Mouse (Mus musculus) heart, postnatal 0 days (tissue): ENCODE measurements around the gene Myl3. TPM values are rescaled to one million over a fixed set of nuclear protein-coding genes. Genes with fewer than 3 reads are reported as not detected.

Experiments
- ATAC-seq: fragments of 200-750 bp; cut with Nextera tagmentation; 2 replicates; pipeline ENCODE4 v1.8.0; 2017; ENCODE audit warnings: low read depth, moderate number of reproducible peaks, moderate library complexity; ENCODE audit not compliant: insufficient read depth
- DNase-seq: peaks from one replicate; pipeline ENCODE4 v3.0.0-alpha.2; 2016; ENCODE audit warnings: low spot score
- H3K27ac ChIP-seq: fragments of 300-500 bp; sonication (generic); 2 replicates; pipeline ENCODE4 v1.5.1; 2014; ENCODE audit warnings: low read depth, mild to moderate bottlenecking
- H3K27me3 ChIP-seq: fragments of 300-500 bp; sonication (generic); 2 replicates; pipeline ENCODE4 v1.6.1; 2014; ENCODE audit warnings: low read length, mixed read lengths; ENCODE audit not compliant: control insufficient read depth, insufficient read depth
- H3K36me3 ChIP-seq: fragments of 300-500 bp; sonication (generic); replicated peaks from 2 replicates; pipeline ENCODE4 v1.6.1; 2014; ENCODE audit warnings: low read length, mixed read lengths; ENCODE audit not compliant: control insufficient read depth, insufficient read depth
- H3K4me1 ChIP-seq: fragments of 300-500 bp; sonication (generic); 2 replicates; pipeline ENCODE4 v1.6.1; 2014; ENCODE audit warnings: antibody characterized with exemption; ENCODE audit not compliant: control insufficient read depth, insufficient read depth
- H3K4me2 ChIP-seq: fragments of 300-500 bp; sonication (generic); 2 replicates; pipeline ENCODE4 v1.6.1; 2014; ENCODE audit warnings: low read depth, mild to moderate bottlenecking, low read length, moderate library complexity
- H3K4me3 ChIP-seq: fragments of 300-500 bp; sonication (generic); 2 replicates; pipeline ENCODE4 v1.5.1; 2014; ENCODE audit warnings: low read depth, low read length
- H3K9ac ChIP-seq: fragments of 300-500 bp; sonication (generic); replicated peaks from 2 replicates; pipeline ENCODE4 v1.6.1; 2014; ENCODE audit warnings: low read depth, low read length, mixed read lengths
- H3K9me3 ChIP-seq: fragments of 300-500 bp; sonication (generic); replicated peaks from 2 replicates; pipeline ENCODE4 v1.6.1; 2016; ENCODE audit warnings: low read length; ENCODE audit not compliant: control insufficient read depth
- CTCF ChIP-seq: IDR thresholded peaks from 2 replicates; pipeline ENCODE4 v1.5.1; 2016; ENCODE audit warnings: antibody characterized with exemption, control low read depth, low read depth
- EP300 ChIP-seq: IDR thresholded peaks from 2 replicates; pipeline ENCODE4 v1.6.1; 2016; ENCODE audit warnings: antibody characterized with exemption, low read depth
- WGBS: fragments of 180-500 bp; shearing (Covaris S2); extraction: QIAGEN DNeasy Blood & Tissue Kit; methylation state at CpG from one replicate; pipeline ENCODE4 v1.1.7; 2014; 5-methylcytosine and 5-hydroxymethylcytosine counted together
- polyA plus RNA-seq: library from polyadenylated mRNA; unstranded; fragments of >200 nt; fragmentation: Nextera tagmentation; extraction: Ambion mirVana; gene quantifications from 2 replicates; pipeline ENCODE4 v1.2.1, GENCODE M21; 2015
- total RNA-seq: library from RNA; depleted of rRNA; stranded (reverse); fragments of >200 nt; gene quantifications from 2 replicates; pipeline ENCODE4 v1.2.3, GENCODE M21; 2014; ENCODE audit warnings: low replicate concordance; rRNA removed

The Myl3 gene
- total RNA-seq (7,206 and 8,752 TPM in 2 replicates), polyA plus RNA-seq (7,883 and 7,975 TPM in 2 replicates)

- Histone ChIP-seq H3K9ac (peak within 1 kb of the TSS; percentile 81), H3K36me3 (no peaks in the 10 kb centered on the region; the same call in 1 of the 2 replicates), H3K27ac (peak within 1 kb of the TSS; percentile 73), H3K4me1 (no peaks in the 10 kb centered on the region), H3K4me2 (peak within 1 kb of the TSS; percentile 98), H3K27me3 (peaks cover 29% of the 10 kb centered on the region), H3K9me3 (no peaks in the 10 kb centered on the region), H3K4me3 (peak within 1 kb of the TSS; percentile 72)
- 12% methylated on average over 17 of the region's 17 CpGs for WGBS
- DNase-seq (no peak), ATAC-seq (no peak)
- TF ChIP-seq CTCF (no peak), EP300 (no peak)
These were observed at the start of gene Myl3 for GRCm38 (mm10) chr9:110741711-110742294. Gene Myl3 (plus strand): TSS chr9:110741861.

- TF ChIP-seq EP300 (no peak), CTCF (no peak)
- H3K4me2 ChIP-seq: no peak overlapping the region
These were observed 46.4 kb upstream of the Myl3 start for GRCm38 (mm10) chr9:110695165-110695755.

GRCm38 (mm10) chr9:110696427-110696826, 45.2 kb upstream of the Myl3 start:
- WGBS: 94% methylated on average over 5 of the region's 5 CpGs
- peaks cover 28% of the 10 kb centered on the region for H3K36me3 ChIP-seq
- H3K9ac ChIP-seq: no peak overlapping the region
- no peak overlapping the region for H3K4me2 ChIP-seq
- no peak for TF ChIP-seq CTCF
- no peak for TF ChIP-seq EP300
- no peak overlapping the region for H3K4me3 ChIP-seq
- H3K9me3 ChIP-seq: no peaks in the 10 kb centered on the region
- ATAC-seq (no peak), DNase-seq (no peak)
- H3K4me1 ChIP-seq: peaks cover 11% of the 10 kb centered on the region
- H3K27me3 ChIP-seq: no peaks in the 10 kb centered on the region
- H3K27ac ChIP-seq: no peak overlapping the region

More at GRCm38 (mm10) chr9:110695165-110695755, 46.4 kb upstream of the Myl3 start:
- H3K27me3 ChIP-seq: no peaks in the 10 kb centered on the region
- H3K9me3 ChIP-seq: no peaks in the 10 kb centered on the region
- DNase-seq: no peak
- no peak for ATAC-seq
- 54% methylated on average over 4 of the region's 4 CpGs for WGBS
- no peak overlapping the region for H3K9ac ChIP-seq
- H3K27ac ChIP-seq: no peak overlapping the region
- peaks cover 11% of the 10 kb centered on the region for H3K4me1 ChIP-seq
- no peak overlapping the region for H3K4me3 ChIP-seq
- H3K36me3 ChIP-seq: peaks cover 26% of the 10 kb centered on the region

GRCm38 (mm10) chr9:110697465-110697864, 44.2 kb upstream of the Myl3 start:
- ATAC-seq: peak; percentile 57
- no peak overlapping the region for H3K4me3 ChIP-seq
- H3K4me2 ChIP-seq: no peak overlapping the region
- H3K27me3 ChIP-seq: no peaks in the 10 kb centered on the region
- no peak for DNase-seq
- H3K27ac ChIP-seq: no peak overlapping the region
- TF ChIP-seq CTCF: no peak
- TF ChIP-seq EP300: no peak
- H3K4me1 ChIP-seq: peaks cover 15% of the 10 kb centered on the region
- H3K9me3 ChIP-seq: no peaks in the 10 kb centered on the region
- no peak overlapping the region for H3K9ac ChIP-seq
- WGBS: 60% methylated on average over 3 of the region's 3 CpGs
- H3K36me3 ChIP-seq: peaks cover 28% of the 10 kb centered on the region

- no peak for ATAC-seq
- H3K4me3 ChIP-seq: no peak overlapping the region
These were observed 42.1 kb upstream of the Myl3 start for GRCm38 (mm10) chr9:110699574-110699973.

More at GRCm38 (mm10) chr9:110699574-110699973, 42.1 kb upstream of the Myl3 start:
- Histone ChIP-seq H3K4me1 (peaks cover 27% of the 10 kb centered on the region), H3K27ac (no peak overlapping the region), H3K27me3 (no peaks in the 10 kb centered on the region), H3K36me3 (peaks cover 18% of the 10 kb centered on the region), H3K4me2 (no peak overlapping the region), H3K9ac (no peak overlapping the region), H3K9me3 (no peaks in the 10 kb centered on the region)
- TF ChIP-seq EP300: no peak
- 96% methylated on average over 3 of the region's 3 CpGs for WGBS
- DNase-seq: no peak
